Mouse (Mus musculus): ENCODE measurements around the gene Cyp4f40. TPM values are rescaled to one million over a fixed set of nuclear protein-coding genes. Genes with fewer than 3 reads are reported as not detected.
A peak's percentile ranks its signal among the peaks of the same experiment; 100 is the strongest.

The Cyp4f40 gene
- total and polyA plus RNA-seq, 3 experiments = 0.05 TPM; not detected in 2

DNA sequence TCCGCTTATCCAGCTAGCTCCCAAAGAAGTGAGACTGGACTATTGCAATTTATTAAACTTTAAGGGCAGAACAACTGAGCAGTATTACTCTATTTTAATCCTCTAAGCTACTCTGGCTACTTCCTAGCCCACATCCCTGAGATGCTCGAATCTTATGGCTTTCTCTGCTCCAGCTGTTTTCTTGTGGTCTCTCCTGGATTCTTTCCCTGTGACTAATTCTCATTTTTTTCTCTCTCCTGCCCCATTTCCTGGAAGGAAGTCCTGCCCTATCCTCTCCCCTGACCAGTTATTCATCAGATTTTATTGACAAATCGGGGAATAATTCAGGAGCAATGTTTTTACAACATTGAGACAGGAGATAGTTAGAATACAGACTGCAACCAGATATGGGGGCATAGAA, 1.7 kb upstream of the Cyp4f40 start:
- Histone ChIP-seq H3K4me1 (ENCODE audit: insufficient read depth, low read depth, low read length) (no peaks in the 10 kb centered on the region), H3K36me3 (replicated peaks) (no peaks in the 10 kb centered on the region), H3K9me3 (replicated peaks) (no peaks in the 10 kb centered on the region), H3K4me3 (ENCODE audit: low read depth, low read length) (no peak overlapping the region), H3K27me3 (ENCODE audit: insufficient read depth, low read length) (peaks cover 3% of the 10 kb centered on the region; the same call in 1 of the 2 replicates)
- ATAC-seq (ENCODE audit: extremely low read depth, insufficient number of reproducible peaks, low FRiP score, poor library complexity, severe bottlenecking) (no peak), DNase-seq (ENCODE audit: low spot score) (no peak)
- TF ChIP-seq POLR2AphosphoS5 (IDR thresholded peaks at IDR 0.05; ENCODE audit: insufficient replicate concordance, low read depth, low read length) (no peak), CTCF (IDR thresholded peaks at IDR 0.05; ENCODE audit: low read depth, low read length) (no peak), GATA2 (IDR thresholded peaks at IDR 0.05; ENCODE audit: borderline replicate concordance, low read depth, low read length) (no peak), TAL1 (conservative IDR thresholded peaks at IDR 0.05; ENCODE audit: low read depth, low read length) (no peak), GATA1 (IDR thresholded peaks at IDR 0.05; ENCODE audit: borderline replicate concordance, low read length) (no peak)

DNA sequence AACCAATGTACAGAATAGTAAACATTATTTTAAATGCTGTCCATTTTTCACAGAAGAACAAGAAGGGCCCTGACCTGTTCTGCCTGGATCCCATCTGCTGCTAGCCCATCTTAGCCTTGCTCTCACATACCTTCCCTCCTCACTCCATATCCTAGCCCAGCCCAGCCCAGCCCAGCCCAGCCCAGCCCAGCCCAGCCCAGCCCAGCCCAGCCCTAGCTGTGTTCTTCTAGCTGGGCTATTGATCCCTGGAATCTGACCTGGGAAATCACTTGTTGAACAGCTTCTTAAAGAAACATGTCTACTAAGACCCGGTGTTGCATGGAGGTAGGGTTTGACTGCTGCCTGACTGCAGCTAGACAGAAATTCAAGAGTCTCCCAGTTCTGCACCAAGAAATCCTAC, 454 bp upstream of the Cyp4f40 start:
- Histone ChIP-seq H3K4me3 (ENCODE audit: low read depth, low read length) (no peak overlapping the region), H3K27me3 (ENCODE audit: insufficient read depth, low read length) (peaks cover 3% of the 10 kb centered on the region; the same call in 1 of the 2 replicates), H3K36me3 (replicated peaks) (no peaks in the 10 kb centered on the region), H3K4me1 (ENCODE audit: insufficient read depth, low read depth, low read length) (no peaks in the 10 kb centered on the region), H3K9me3 (replicated peaks) (no peaks in the 10 kb centered on the region)
- TF ChIP-seq TAL1 (conservative IDR thresholded peaks at IDR 0.05; ENCODE audit: low read depth, low read length) (no peak), GATA1 (IDR thresholded peaks at IDR 0.05; ENCODE audit: borderline replicate concordance, low read length) (no peak), POLR2AphosphoS5 (IDR thresholded peaks at IDR 0.05; ENCODE audit: insufficient replicate concordance, low read depth, low read length) (no peak), CTCF (IDR thresholded peaks at IDR 0.05; ENCODE audit: low read depth, low read length) (no peak)
- ATAC-seq (ENCODE audit: extremely low read depth, insufficient number of reproducible peaks, low FRiP score, poor library complexity, severe bottlenecking) (no peak), DNase-seq (ENCODE audit: low spot score) (no peak)

GRCm38 (mm10) chr17:32673976-32674375, 15.3 kb downstream of the Cyp4f40 start:
- DNase-seq (ENCODE audit: low spot score) (no peak), ATAC-seq (ENCODE audit: extremely low read depth, insufficient number of reproducible peaks, low FRiP score, poor library complexity, severe bottlenecking) (no peak)
- TF ChIP-seq GATA1 (IDR thresholded peaks at IDR 0.05; ENCODE audit: borderline replicate concordance, low read length) (no peak), TAL1 (conservative IDR thresholded peaks at IDR 0.05; ENCODE audit: low read depth, low read length) (no peak), GATA2 (IDR thresholded peaks at IDR 0.05; ENCODE audit: borderline replicate concordance, low read depth, low read length) (no peak)
- Histone ChIP-seq H3K4me1 (ENCODE audit: insufficient read depth, low read depth, low read length) (no peaks in the 10 kb centered on the region), H3K27me3 (ENCODE audit: insufficient read depth, low read length) (peaks cover 2% of the 10 kb centered on the region; the same call in 1 of the 2 replicates), H3K36me3 (replicated peaks) (no peaks in the 10 kb centered on the region), H3K9me3 (replicated peaks) (no peaks in the 10 kb centered on the region), H3K4me3 (ENCODE audit: low read depth, low read length) (no peak overlapping the region)

DNA sequence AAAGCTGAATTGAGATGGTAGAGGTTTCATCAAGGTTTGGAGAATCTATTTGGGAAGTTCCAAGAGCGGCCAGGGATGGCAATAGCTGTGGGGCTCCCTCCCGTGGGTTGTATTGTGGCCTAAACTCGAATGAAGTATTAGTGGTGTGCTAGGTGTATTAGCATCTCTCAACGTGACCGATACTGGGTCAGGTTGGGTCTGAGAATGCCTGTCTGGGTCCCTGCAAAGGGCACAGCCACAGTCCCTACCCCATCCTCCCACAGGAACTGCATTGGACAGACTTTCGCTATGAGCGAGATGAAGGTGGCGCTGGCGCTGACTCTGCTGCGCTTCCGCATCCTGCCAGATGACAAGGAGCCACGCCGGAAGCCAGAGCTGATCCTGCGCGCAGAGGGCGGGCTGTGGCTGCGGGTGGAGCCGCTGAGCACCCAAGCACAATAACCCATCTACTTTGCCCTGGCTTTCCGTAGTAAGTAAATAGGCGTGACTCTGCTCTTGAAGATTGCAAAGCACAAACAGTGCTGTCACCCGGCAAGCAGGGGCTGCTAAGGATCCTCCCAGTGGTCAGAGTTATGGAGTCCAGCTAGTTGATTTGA, 17.4 kb downstream of the Cyp4f40 start:
- no peak overlapping the region for H3K4me3 ChIP-seq (ENCODE audit: low read depth, low read length)
- DNase-seq (ENCODE audit: low spot score) = no peak

GRCm38 (mm10) chr17:32680404-32680803, 21.7 kb downstream of the Cyp4f40 start:
- DNase-seq (ENCODE audit: low spot score) = no peak
- H3K27me3 ChIP-seq (ENCODE audit: insufficient read depth, low read length) = no peaks in the 10 kb centered on the region; the same call in 1 of the 2 replicates
- H3K4me1 ChIP-seq (ENCODE audit: insufficient read depth, low read depth, low read length) = no peaks in the 10 kb centered on the region
- ATAC-seq (ENCODE audit: extremely low read depth, insufficient number of reproducible peaks, low FRiP score, poor library complexity, severe bottlenecking) = no peak
- no peaks in the 10 kb centered on the region for H3K36me3 ChIP-seq (replicated peaks)
- TF ChIP-seq GATA1 (IDR thresholded peaks at IDR 0.05; ENCODE audit: borderline replicate concordance, low read length) (no peak), TAL1 (conservative IDR thresholded peaks at IDR 0.05; ENCODE audit: low read depth, low read length) (no peak), GATA2 (IDR thresholded peaks at IDR 0.05; ENCODE audit: borderline replicate concordance, low read depth, low read length) (no peak), POLR2AphosphoS5 (IDR thresholded peaks at IDR 0.05; ENCODE audit: insufficient replicate concordance, low read depth, low read length) (no peak), CTCF (IDR thresholded peaks at IDR 0.05; ENCODE audit: low read depth, low read length) (peak; percentile 52)
- H3K9me3 ChIP-seq (replicated peaks) = no peaks in the 10 kb centered on the region
- H3K4me3 ChIP-seq (ENCODE audit: low read depth, low read length) = no peak overlapping the region

More for the DNA sequence above, 17.4 kb downstream of the Cyp4f40 start:
- Histone ChIP-seq H3K9me3 (replicated peaks) (no peaks in the 10 kb centered on the region), H3K4me1 (ENCODE audit: insufficient read depth, low read depth, low read length) (no peaks in the 10 kb centered on the region), H3K27me3 (ENCODE audit: insufficient read depth, low read length) (peaks cover 2% of the 10 kb centered on the region; the same call in 1 of the 2 replicates), H3K36me3 (replicated peaks) (no peaks in the 10 kb centered on the region)
- TF ChIP-seq GATA2 (IDR thresholded peaks at IDR 0.05; ENCODE audit: borderline replicate concordance, low read depth, low read length) (no peak), POLR2AphosphoS5 (IDR thresholded peaks at IDR 0.05; ENCODE audit: insufficient replicate concordance, low read depth, low read length) (no peak), GATA1 (IDR thresholded peaks at IDR 0.05; ENCODE audit: borderline replicate concordance, low read length) (no peak), CTCF (IDR thresholded peaks at IDR 0.05; ENCODE audit: low read depth, low read length) (no peak), TAL1 (conservative IDR thresholded peaks at IDR 0.05; ENCODE audit: low read depth, low read length) (no peak)
- no peak for ATAC-seq (ENCODE audit: extremely low read depth, insufficient number of reproducible peaks, low FRiP score, poor library complexity, severe bottlenecking)

DNA sequence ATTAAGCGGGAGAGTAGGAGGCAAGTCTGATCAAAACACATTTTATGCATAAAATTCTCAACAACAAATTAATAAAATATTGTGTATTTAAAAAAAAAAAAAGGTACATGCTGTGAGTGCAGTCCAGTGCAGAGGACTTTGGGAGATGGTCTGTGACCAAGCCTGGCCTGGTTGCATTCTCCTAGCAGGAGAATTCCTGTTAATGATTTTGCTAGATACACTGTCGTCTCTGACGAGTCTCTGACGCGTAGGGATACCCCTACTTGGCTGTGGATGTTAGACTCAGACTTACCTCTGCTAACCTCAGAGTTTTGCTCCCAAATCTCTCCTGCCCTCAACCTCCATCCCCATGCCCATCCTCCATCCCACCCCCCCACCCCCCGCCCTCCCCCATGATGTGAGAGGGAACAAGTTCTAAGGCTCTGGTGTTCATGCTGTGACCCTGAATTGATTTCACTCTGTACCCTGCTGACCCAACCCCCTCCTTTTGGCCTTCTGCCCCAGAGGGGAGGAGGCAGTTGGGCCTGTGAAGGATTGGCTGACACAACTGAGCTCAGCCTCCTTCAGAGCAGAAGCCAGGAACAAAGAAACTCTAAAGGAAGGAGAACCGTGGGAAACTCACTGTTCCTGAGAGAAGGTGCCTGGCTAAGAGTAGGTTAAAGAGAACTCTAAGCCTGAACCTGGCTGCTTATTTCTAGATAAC, 26.5 kb downstream of the Cyp4f40 start, which contains the start of gene Cyp4f15:
TSS of gene Cyp4f15 (plus strand) at position 580 of the 703 bp plus-strand sequence.
- no peaks in the 10 kb centered on the region for H3K36me3 ChIP-seq (replicated peaks)
- no peak for ATAC-seq (ENCODE audit: extremely low read depth, insufficient number of reproducible peaks, low FRiP score, poor library complexity, severe bottlenecking)
- no peaks in the 10 kb centered on the region for H3K27me3 ChIP-seq (ENCODE audit: insufficient read depth, low read length)
- no peaks in the 10 kb centered on the region for H3K9me3 ChIP-seq (replicated peaks)
- no peaks in the 10 kb centered on the region for H3K4me1 ChIP-seq (ENCODE audit: insufficient read depth, low read depth, low read length)
- no peak for DNase-seq (ENCODE audit: low spot score)
- H3K4me3 ChIP-seq (ENCODE audit: low read depth, low read length) = no peak within 1 kb of the TSS
- TF ChIP-seq GATA1 (IDR thresholded peaks at IDR 0.05; ENCODE audit: borderline replicate concordance, low read length) (no peak), GATA2 (IDR thresholded peaks at IDR 0.05; ENCODE audit: borderline replicate concordance, low read depth, low read length) (no peak), POLR2AphosphoS5 (IDR thresholded peaks at IDR 0.05; ENCODE audit: insufficient replicate concordance, low read depth, low read length) (no peak), CTCF (IDR thresholded peaks at IDR 0.05; ENCODE audit: low read depth, low read length) (no peak), TAL1 (conservative IDR thresholded peaks at IDR 0.05; ENCODE audit: low read depth, low read length) (no peak)

Data from G1E (cell line).